Mouse (Mus musculus) liver, embryonic 16.5 days (tissue): ENCODE data around the gene Fam228b. TPM values are rescaled to one million over a fixed set of nuclear protein-coding genes. Genes with fewer than 3 reads are reported as not detected.
A peak's percentile ranks its signal among the peaks of the same experiment; 100 is the strongest.
"Not testable (repeated sequence)": the region's sequence is repeated elsewhere in the genome, so short reads cannot be mapped to it uniquely, and the experiment has no call there.

ENCODE experiments used
- ATAC-seq: fragments of 200-750 bp; cut with Nextera tagmentation; 2 replicates; pipeline ENCODE4 v1.8.0; 2017; ENCODE audit warnings: low read depth, mild to moderate bottlenecking, moderate number of reproducible peaks, moderate library complexity
- H3K27ac ChIP-seq: fragments of 300-500 bp; sonication (generic); 2 replicates; pipeline ENCODE4 v1.5.1; 2014; ENCODE audit warnings: mild to moderate bottlenecking, low read length
- H3K27me3 ChIP-seq: fragments of 300-500 bp; sonication (generic); 2 replicates; pipeline ENCODE4 v1.6.1; 2014; ENCODE audit warnings: low read depth, low read length, mixed read lengths; ENCODE audit not compliant: control insufficient read depth, insufficient read depth
- H3K36me3 ChIP-seq: fragments of 300-500 bp; sonication (generic); 2 replicates; pipeline ENCODE4 v1.6.1; 2014; ENCODE audit warnings: mild to moderate bottlenecking; ENCODE audit not compliant: control insufficient read depth, insufficient read depth
- H3K4me1 ChIP-seq: fragments of 300-500 bp; sonication (generic); 2 replicates; pipeline ENCODE4 v1.6.1; 2014; ENCODE audit warnings: low read depth, low read length, mixed read lengths; ENCODE audit not compliant: control insufficient read depth
- H3K4me2 ChIP-seq: fragments of 300-500 bp; sonication (generic); 2 replicates; pipeline ENCODE4 v1.6.1; 2014; ENCODE audit warnings: low read depth, low read length, mixed read lengths
- H3K4me3 ChIP-seq: fragments of 300-500 bp; sonication (generic); 2 replicates; pipeline ENCODE4 v1.5.1; 2014; ENCODE audit warnings: low read depth, mild to moderate bottlenecking, low read length
- H3K9ac ChIP-seq: fragments of 300-500 bp; sonication (generic); 2 replicates; pipeline ENCODE4 v1.6.1; 2014; ENCODE audit warnings: low read depth, low read length
- H3K9me3 ChIP-seq: fragments of 300-500 bp; sonication (generic); replicated peaks from 2 replicates; pipeline ENCODE4 v1.6.1; 2016; ENCODE audit warnings: low read length; ENCODE audit not compliant: control insufficient read depth
- WGBS: fragments of 180-500 bp; shearing (Covaris S2); extraction: QIAGEN DNeasy Blood & Tissue Kit; methylation state at CpG from one replicate; pipeline ENCODE4 v1.1.7; 2014; ENCODE audit not compliant: insufficient replicate concordance; 5-methylcytosine and 5-hydroxymethylcytosine counted together
- polyA plus RNA-seq: library from polyadenylated mRNA; unstranded; fragments of >200 nt; fragmentation: Nextera tagmentation; extraction: Ambion mirVana; gene quantifications from 2 replicates; pipeline ENCODE4 v1.2.1, GENCODE M21; 2015

Gene Fam228b
- polyA plus RNA-seq, 1 experiment from 2014 or later = 0.42 TPM

DNA sequence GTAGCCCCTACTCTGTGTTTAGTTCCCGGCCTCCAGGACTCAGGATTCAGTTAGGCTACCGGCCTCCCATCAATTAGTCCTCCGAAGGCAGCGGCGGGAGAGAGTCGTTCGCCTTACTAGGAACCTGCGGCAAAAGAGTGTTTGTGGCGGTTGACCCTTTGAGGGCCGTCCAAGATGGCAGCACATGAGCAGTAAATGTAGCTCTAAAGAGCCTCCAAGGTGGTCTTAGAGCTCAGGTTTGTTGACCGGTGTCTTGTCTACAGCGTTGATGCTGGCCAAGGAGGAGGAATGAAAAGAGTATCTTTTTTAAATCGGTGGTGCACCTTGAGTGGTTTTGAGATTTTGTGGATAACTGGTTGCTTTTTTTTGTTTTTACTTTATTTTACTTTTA is 261 bp upstream of the Fam228b start:
- peak overlapping the region; percentile 95 for H3K4me2 ChIP-seq
- no peaks in the 10 kb centered on the region for H3K36me3 ChIP-seq
- 18% methylated on average over 13 of the region's 13 CpGs for WGBS
- peaks cover 9% of the 10 kb centered on the region for H3K4me1 ChIP-seq
- ATAC-seq = no peak
- H3K27ac ChIP-seq = no peak overlapping the region
- H3K4me3 ChIP-seq = peak overlapping the region; percentile 88
- no peaks in the 10 kb centered on the region for H3K27me3 ChIP-seq
- H3K9me3 ChIP-seq = no peaks in the 10 kb centered on the region
- peak overlapping the region; percentile 90 for H3K9ac ChIP-seq

DNA sequence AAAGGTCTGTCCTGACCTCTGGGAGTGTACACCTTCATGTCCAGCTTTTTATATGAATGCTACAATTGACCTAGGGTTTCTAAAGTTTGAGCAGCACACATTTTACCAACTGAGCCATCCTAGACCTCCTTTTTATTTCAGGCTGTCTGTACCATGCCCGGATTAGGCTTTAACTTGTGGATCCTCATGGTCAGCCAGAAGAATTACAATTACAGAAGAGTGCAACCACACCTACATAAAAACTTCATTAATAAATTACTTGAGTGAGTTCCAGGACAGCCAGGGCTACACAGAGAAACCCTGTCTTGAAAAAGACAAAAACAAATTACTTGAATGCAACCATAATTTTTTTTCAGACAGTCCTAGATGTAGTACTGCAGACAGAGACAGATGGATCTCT is 12.0 kb downstream of the Fam228b start:
- 76% methylated on average over 1 of the region's 1 CpGs for WGBS
- Histone ChIP-seq H3K9ac (no peak overlapping the region), H3K9me3 (no peaks in the 10 kb centered on the region), H3K4me3 (no peak overlapping the region), H3K4me1 (no peaks in the 10 kb centered on the region), H3K27me3 (no peaks in the 10 kb centered on the region), H3K4me2 (no peak overlapping the region), H3K27ac (no peak overlapping the region), H3K36me3 (no peaks in the 10 kb centered on the region)
- ATAC-seq = no peak

DNA sequence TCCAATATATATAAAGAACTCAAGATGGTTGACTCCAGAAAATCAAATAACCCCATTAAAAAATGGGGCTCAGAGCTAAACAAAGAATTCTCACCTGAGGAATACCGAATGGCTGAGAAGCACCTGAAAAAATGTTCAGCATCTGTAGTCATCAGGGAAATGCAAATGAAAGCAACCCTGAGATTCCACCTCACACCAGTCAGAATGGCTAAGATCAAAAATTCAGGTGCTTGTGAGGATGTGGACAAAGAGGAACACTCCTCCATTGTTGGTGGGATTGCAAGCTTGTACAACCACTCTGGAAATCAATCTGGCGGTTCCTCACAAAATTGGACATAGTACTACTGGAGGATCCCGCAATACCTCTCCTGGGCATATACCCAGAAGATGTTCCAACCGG is 14.6 kb downstream of the Fam228b start:
- not testable (repeated sequence) for H3K9me3 ChIP-seq, H3K36me3 ChIP-seq, H3K27me3 ChIP-seq, H3K27ac ChIP-seq, H3K4me3 ChIP-seq, H3K4me2 ChIP-seq, H3K4me1 ChIP-seq, H3K9ac ChIP-seq, ATAC-seq
- WGBS = 73% methylated on average over 4 of the region's 4 CpGs

DNA sequence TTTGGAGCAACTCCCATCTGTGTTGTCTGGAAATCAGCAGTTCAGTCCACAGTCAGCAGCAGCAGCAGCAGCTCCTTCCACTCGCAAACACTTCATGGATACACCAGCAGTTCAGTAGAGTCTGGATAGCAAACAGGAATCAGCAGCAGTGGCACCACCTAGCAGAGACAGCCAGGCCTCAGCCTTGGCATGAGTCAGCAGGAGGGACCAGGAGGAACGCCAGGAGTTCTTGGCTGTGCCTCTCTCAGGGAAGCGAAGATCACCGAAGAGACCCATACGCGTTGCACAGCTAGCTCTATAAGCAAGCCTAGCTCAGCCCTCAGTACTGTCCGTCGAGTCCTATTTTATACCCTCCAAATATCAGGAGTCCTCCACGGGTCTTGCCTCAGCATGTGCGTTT is 24.6 kb downstream of the Fam228b start:
- no peak for ATAC-seq
- H3K27ac ChIP-seq = no peak overlapping the region
- H3K4me2 ChIP-seq = no peak overlapping the region
- no peaks in the 10 kb centered on the region for H3K9me3 ChIP-seq
- no peak overlapping the region for H3K4me3 ChIP-seq
- no peaks in the 10 kb centered on the region for H3K27me3 ChIP-seq
- no peaks in the 10 kb centered on the region for H3K36me3 ChIP-seq
- H3K4me1 ChIP-seq = no peaks in the 10 kb centered on the region
- WGBS = 80% methylated on average over 10 of the region's 10 CpGs
- H3K9ac ChIP-seq = no peak overlapping the region

DNA sequence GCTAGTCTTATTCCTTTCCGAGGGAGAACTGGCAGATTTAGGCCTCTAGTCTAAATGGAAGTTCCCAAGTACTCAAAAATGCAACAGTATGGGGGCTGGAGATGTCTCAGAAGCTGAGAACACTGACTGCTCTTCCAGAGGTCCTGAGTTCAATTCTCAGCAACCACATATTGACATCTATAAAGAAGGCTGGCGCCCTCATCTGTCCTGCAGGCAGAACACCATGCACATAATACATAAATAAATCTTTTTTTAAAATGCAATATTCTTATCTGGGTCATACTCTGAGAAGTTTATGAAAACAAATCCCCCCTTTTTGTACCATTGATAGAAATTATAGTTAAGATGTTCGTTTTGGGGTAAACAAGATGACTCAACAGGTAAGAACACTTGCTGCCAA is 26.9 kb downstream of the Fam228b start:
- Histone ChIP-seq H3K4me2 (no peak overlapping the region), H3K4me3 (no peak overlapping the region), H3K9ac (no peak overlapping the region), H3K9me3 (no peaks in the 10 kb centered on the region), H3K27me3 (no peaks in the 10 kb centered on the region), H3K4me1 (no peaks in the 10 kb centered on the region), H3K27ac (no peak overlapping the region), H3K36me3 (no peaks in the 10 kb centered on the region)
- WGBS = 65% methylated on average over 3 of the region's 3 CpGs
- no peak for ATAC-seq

DNA sequence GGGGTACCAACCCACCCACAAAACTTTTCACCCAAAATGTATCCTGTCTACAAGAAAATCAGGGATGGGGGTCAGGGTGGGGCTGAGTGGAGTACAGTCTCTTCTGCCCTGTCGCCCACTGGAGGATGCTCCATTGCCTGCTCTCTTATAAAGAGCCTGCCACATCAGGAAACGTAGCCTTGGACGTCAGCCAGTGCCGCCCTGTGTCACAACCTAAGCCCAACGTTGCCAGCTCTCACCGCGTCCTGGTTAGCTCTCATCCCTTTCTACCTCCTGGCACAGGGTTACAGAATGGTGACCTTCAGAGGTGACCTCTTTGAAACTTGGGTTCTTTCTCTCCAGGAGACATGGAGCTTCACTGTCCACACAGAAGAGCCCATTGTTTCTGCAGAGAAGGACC is 28.2 kb downstream of the Fam228b start:
- Histone ChIP-seq H3K4me3 (no peak overlapping the region), H3K9ac (no peak overlapping the region), H3K36me3 (no peaks in the 10 kb centered on the region), H3K4me2 (no peak overlapping the region), H3K9me3 (no peaks in the 10 kb centered on the region), H3K27ac (no peak overlapping the region), H3K4me1 (no peaks in the 10 kb centered on the region), H3K27me3 (no peaks in the 10 kb centered on the region)
- WGBS = 71% methylated on average over 7 of the region's 7 CpGs
- no peak for ATAC-seq

DNA sequence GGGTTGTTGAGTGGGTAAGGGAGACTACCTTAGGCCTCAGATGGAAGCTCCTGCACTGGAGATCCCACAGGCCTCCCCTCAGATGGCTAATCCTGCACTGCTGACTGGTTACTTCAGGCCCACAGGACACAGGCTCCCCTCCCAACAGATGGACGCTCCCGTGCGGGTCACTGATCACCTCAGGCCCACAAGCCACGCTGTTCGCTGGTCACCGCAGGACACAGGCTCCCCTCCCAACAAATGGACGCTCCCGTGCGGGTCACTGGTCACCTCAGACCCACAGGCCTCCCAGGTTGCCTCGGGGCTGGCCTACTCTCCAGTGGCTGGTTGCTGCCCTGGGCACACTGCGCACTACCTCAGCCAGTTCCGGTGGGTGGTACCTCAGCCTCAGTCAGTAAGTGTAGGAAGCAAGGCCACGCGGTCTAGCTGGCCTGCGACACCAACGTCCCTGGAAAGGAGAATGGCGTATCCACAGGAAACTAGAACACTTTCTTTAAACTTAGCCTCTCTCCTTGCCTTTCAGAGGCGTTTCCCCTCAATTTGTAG is 31.0 kb downstream of the Fam228b start, which contains the start of gene Fam228a:
Gene Fam228a, minus strand, starts transcription at position 400 of the 546 bp plus-strand sequence.
- Histone ChIP-seq H3K9ac (no peak within 1 kb of the TSS), H3K9me3 (no peaks in the 10 kb centered on the region), H3K4me1 (no peaks in the 10 kb centered on the region), H3K4me3 (no peak within 1 kb of the TSS), H3K27ac (no peak within 1 kb of the TSS), H3K36me3 (no peaks in the 10 kb centered on the region), H3K4me2 (no peak within 1 kb of the TSS), H3K27me3 (no peaks in the 10 kb centered on the region)
- ATAC-seq = no peak
- 79% methylated on average over 18 of the region's 18 CpGs for WGBS

DNA sequence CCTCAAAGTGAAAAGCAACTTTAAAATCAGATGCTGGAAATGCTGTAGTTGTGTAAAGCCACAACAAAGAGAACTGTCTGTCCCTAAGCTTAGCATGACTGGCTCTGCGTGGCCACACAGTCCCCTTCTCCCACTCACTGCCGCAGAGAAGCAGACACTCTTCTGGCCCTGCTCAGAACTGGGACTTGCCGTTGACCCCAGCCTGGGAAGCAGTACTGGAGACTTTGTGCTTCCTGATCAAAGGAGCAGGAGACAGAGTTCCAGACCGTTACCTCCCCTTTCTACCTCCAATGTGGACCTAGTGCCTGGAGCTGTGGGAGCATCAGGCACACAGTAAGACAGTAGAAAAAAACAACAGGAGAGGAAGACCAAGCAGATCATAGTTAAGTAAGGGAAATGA is 36.7 kb downstream of the Fam228b start:
- no peak for ATAC-seq
- Histone ChIP-seq H3K36me3 (no peaks in the 10 kb centered on the region), H3K27me3 (no peaks in the 10 kb centered on the region), H3K4me3 (no peak overlapping the region), H3K4me2 (no peak overlapping the region), H3K9ac (no peak overlapping the region), H3K27ac (no peak overlapping the region), H3K4me1 (no peaks in the 10 kb centered on the region), H3K9me3 (no peaks in the 10 kb centered on the region)
- 60% methylated on average over 4 of the region's 4 CpGs for WGBS

DNA sequence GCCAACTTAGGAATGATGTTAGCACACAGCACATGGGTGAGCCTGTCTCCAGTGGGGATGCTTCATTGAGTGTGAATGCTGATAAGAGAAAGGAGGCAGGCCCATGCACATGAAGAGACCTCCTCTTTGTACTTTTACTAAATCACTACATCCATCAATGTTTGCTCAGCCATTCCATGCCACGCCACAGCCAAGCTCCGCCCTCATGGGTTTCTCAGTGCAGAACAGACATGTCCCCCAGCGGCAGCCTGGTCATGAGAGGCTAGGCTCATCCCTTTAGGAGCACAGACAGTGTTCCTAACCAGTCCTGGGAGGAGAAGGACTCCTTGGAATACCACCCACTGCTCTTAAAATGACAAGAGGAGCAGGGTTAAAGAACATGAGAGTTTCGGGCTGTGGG is 37.4 kb downstream of the Fam228b start:
- Histone ChIP-seq H3K9me3 (no peaks in the 10 kb centered on the region), H3K27me3 (no peaks in the 10 kb centered on the region), H3K4me1 (no peaks in the 10 kb centered on the region), H3K36me3 (no peaks in the 10 kb centered on the region), H3K4me3 (no peak overlapping the region), H3K4me2 (no peak overlapping the region), H3K27ac (no peak overlapping the region), H3K9ac (no peak overlapping the region)
- ATAC-seq = no peak
- WGBS = 63% methylated on average over 4 of the region's 4 CpGs
